Mouse (Mus musculus) ZHBTc4 (cell line): ENCODE data around the gene Usp30.

Experiments used
- DNase-seq: peaks from one replicate; pipeline ENCODE4 v3.0.0-alpha.2; 2011; ENCODE audit warnings: low read depth, low spot score

The Usp30 gene

GRCm38 (mm10) chr5:114127374-114128349 lies 62.4 kb downstream of the Usp30 start, which contains the start of gene Alkbh2:
Gene Alkbh2, minus strand, starts transcription at chr5:114128218.
- peak; percentile 94 for DNase-seq

GRCm38 (mm10) chr5:114129550-114130210 lies 64.4 kb downstream of the Usp30 start:
- DNase-seq: peak; percentile 63

- DNase-seq: peak; percentile 91
These were observed 64.9 kb downstream of the Usp30 start, which contains the start of gene Ung for GRCm38 (mm10) chr5:114130211-114130605. Gene Ung, plus strand, starts transcription at chr5:114130386.

GRCm38 (mm10) chr5:114130698-114131520 lies 65.6 kb downstream of the Usp30 start:
- peak; percentile 97 for DNase-seq

GRCm38 (mm10) chr5:114131521-114131840 lies 66.2 kb downstream of the Usp30 start:
- peak; percentile 82 for DNase-seq

GRCm38 (mm10) chr5:114132841-114133240 lies 67.6 kb downstream of the Usp30 start:
- no peak for DNase-seq

GRCm38 (mm10) chr5:114134091-114134534 lies 68.9 kb downstream of the Usp30 start:
- DNase-seq: peak; percentile 74

GRCm38 (mm10) chr5:114135516-114135915 lies 70.3 kb downstream of the Usp30 start:
- DNase-seq: no peak

- no peak for DNase-seq
These were observed 72.4 kb downstream of the Usp30 start for GRCm38 (mm10) chr5:114137481-114138276.

- peak; percentile 69 for DNase-seq
These were observed 73.3 kb downstream of the Usp30 start for GRCm38 (mm10) chr5:114138277-114139164.

GRCm38 (mm10) chr5:114139175-114139574 lies 73.9 kb downstream of the Usp30 start:
- no peak for DNase-seq

- DNase-seq: no peak
These were observed 81.0 kb downstream of the Usp30 start, which contains the start of gene Acacb for GRCm38 (mm10) chr5:114146028-114146888. Gene Acacb, plus strand, starts transcription at chr5:114146535.

- DNase-seq: no peak
These were observed 82.0 kb downstream of the Usp30 start for GRCm38 (mm10) chr5:114147043-114147972.

GRCm38 (mm10) chr5:114152359-114153092 lies 87.3 kb downstream of the Usp30 start:
- no peak for DNase-seq

GRCm38 (mm10) chr5:114153490-114153889 lies 88.2 kb downstream of the Usp30 start:
- DNase-seq: peak; percentile 90

GRCm38 (mm10) chr5:114154765-114155164 lies 89.5 kb downstream of the Usp30 start:
- DNase-seq: no peak
